Mouse (Mus musculus): Measurements from ENCODE around the gene Arhgap5. TPM values are rescaled to one million over a fixed set of nuclear protein-coding genes. Genes with fewer than 3 reads are reported as not detected.

Arhgap5 gene
- total and polyA plus RNA-seq, 2 experiments from 2014 or later: 35.7 to 54.7 TPM

DNA sequence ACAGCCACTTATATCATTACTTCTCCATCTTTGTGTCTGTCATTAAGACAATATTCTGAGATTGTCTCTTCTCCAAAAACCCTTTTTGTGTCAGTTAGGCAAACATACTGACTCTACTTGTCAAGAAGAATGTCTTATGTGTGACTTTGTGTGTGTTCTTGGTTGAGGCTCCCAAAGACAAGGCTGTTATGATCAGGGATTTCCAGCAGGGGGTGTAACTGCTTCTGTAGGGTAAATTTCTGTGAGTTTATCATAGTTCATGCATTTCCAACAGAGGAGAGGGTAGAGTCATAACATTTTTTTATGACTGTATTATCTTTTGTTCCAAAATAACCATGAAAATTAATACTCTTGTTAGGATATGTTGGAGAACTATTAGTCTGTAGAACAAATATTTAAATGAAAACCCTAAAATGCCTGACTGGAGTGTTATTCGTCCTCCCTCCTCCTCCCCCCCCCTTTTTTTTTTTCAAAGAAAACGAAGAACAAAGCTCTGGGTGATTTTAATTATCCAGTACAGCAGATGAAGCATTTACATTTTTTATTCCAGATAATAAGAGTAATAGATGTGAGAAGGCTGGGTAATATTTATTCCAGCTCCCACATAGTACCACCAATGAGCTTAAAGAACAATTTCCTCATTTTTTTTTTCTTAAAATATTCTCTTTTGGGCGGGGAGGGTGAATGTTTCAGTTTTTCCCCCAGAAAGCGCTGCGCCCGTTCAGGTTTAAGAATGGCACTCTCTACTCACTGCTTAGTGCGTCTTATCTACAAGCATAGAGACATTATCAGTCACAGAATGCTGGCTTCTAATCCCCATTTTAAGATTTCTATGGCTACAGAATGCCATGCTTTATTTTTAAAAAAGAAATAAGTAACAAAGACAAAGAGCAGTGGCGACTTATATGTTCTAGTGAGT lies 2.6 kb upstream of the Arhgap5 start:
- H3K4me3 ChIP-seq (ENCODE audit: low read length): no peak overlapping the region
- no peaks in the 10 kb centered on the region for H3K27me3 ChIP-seq (ENCODE audit: insufficient read depth, low read length)
- no peak overlapping the region for H3K27ac ChIP-seq
- no peaks in the 10 kb centered on the region for H3K9me3 ChIP-seq (ENCODE audit: low read length)
- no peaks in the 10 kb centered on the region for H3K4me1 ChIP-seq (ENCODE audit: insufficient read depth, low read length)
- DNase-seq (ENCODE audit: low spot score): no peak
- no peak for ATAC-seq
- H3K9ac ChIP-seq (replicated peaks; ENCODE audit: low read length): no peak overlapping the region
- TF ChIP-seq CTCF (IDR thresholded peaks at IDR 0.05; ENCODE audit: low read depth): peak; percentile 50
- H3K36me3 ChIP-seq (ENCODE audit: insufficient read depth, low read length): no peaks in the 10 kb centered on the region
- WGBS: 82% methylated on average over 8 of the region's 8 CpGs
- no peak overlapping the region for H3K4me2 ChIP-seq (ENCODE audit: low read depth, low read length)

DNA sequence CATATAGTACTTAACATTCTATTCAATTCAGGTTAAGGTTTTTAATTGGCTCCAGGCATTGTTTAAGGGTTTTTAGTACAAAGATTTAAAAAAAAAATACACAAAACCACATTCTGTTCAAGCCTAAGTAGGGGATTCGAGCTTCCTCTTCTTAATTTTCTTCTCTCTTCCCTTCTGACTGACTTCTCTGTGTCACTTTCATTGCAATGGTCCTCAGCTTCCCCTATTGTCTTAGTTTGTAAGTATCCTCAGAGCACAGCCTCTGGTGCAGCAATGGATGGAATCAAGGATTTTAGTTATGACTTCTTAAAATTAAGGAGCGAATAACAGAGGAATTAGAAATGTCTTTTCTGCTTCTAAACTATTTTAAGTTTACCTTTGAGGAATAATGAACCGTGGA lies 1.6 kb upstream of the Arhgap5 start:
- Histone ChIP-seq H3K4me1 (ENCODE audit: insufficient read depth, low read length) (no peaks in the 10 kb centered on the region), H3K27me3 (ENCODE audit: insufficient read depth, low read length) (no peaks in the 10 kb centered on the region), H3K4me3 (ENCODE audit: low read length) (no peak overlapping the region), H3K9ac (replicated peaks; ENCODE audit: low read length) (no peak overlapping the region), H3K9me3 (ENCODE audit: low read length) (no peaks in the 10 kb centered on the region), H3K4me2 (ENCODE audit: low read depth, low read length) (no peak overlapping the region), H3K36me3 (ENCODE audit: insufficient read depth, low read length) (no peaks in the 10 kb centered on the region), H3K27ac (no peak overlapping the region)
- DNase-seq (ENCODE audit: low spot score) (no peak), ATAC-seq (no peak)
- TF ChIP-seq CTCF (IDR thresholded peaks at IDR 0.05; ENCODE audit: low read depth): no peak
- 69% methylated on average over 3 of the region's 3 CpGs for WGBS

DNA sequence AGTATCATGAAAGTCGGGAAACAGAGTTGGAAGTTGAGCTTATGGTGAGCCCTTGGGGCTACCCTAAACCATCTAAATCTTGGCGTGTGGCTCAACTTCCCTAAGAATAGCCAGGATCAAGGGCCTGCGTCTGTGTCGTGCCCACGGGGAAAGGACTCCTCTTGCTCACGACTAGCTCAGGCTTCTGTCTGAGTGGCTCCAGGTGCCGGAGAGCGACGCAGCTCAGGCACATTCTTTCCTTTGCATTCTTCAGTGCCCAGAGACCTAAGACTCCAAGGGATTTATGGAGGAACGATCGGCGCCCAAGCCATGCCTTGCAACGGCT lies 679 bp upstream of the Arhgap5 start:
- Histone ChIP-seq H3K27ac (peak overlapping the region; percentile 99), H3K9me3 (ENCODE audit: low read length) (no peaks in the 10 kb centered on the region), H3K4me2 (ENCODE audit: low read depth, low read length) (peak overlapping the region; percentile 77), H3K4me3 (ENCODE audit: low read length) (peak overlapping the region; percentile 99), H3K9ac (replicated peaks; ENCODE audit: low read length) (peak overlapping the region; percentile 61), H3K36me3 (ENCODE audit: insufficient read depth, low read length) (no peaks in the 10 kb centered on the region), H3K4me1 (ENCODE audit: insufficient read depth, low read length) (no peaks in the 10 kb centered on the region), H3K27me3 (ENCODE audit: insufficient read depth, low read length) (no peaks in the 10 kb centered on the region)
- 0% methylated on average over 13 of the region's 13 CpGs for WGBS
- ATAC-seq: peak; percentile 47
- TF ChIP-seq CTCF (IDR thresholded peaks at IDR 0.05; ENCODE audit: low read depth): no peak
- no peak for DNase-seq (ENCODE audit: low spot score)

DNA sequence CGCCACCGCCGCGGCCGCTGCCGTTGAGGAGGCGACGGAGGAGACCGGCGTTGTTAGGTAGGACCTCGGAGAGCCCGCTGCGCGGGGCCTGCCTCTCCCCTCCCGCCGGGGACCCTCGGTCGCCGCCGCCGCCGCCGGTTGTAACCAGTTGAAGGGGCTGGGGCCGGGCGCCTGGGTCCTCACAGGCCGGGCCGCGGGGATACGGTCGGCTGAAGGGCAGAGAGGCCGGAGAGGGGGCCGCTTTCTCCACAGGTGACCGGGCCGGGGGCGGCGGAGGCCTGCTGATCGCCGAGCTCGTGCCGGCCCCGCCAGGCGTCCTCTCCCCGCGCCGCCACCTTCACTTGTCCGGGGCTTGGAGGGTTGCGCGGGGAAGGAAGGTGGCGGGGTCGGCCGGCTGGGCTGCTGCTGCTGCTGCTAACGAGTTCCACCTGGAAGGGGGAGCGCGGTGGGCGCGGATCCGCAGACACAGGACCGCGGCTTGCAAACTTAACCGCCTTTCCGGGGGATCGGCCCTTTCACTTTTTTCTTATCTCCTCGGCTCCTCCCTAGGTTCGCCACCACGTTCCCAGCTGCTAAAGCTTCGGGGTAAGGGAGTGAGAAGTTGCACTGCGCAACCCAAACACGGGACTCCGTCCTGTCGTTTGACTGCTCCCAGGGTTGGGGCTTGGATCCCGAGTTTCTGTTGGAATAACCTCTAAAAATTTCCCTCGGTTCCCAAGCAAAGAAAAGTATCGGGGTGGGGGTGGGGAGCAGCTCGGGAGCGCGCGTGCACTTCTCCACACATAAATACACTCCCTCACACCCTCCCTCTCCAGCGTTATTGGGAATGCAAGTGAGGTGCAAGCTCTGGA lies 784 bp downstream of the Arhgap5 start:
- DNase-seq (ENCODE audit: low spot score) (peak; percentile 44), ATAC-seq (peak; percentile 13; the same call in 1 of the 2 replicates)
- Histone ChIP-seq H3K27ac (peak overlapping the region; percentile 99), H3K9me3 (ENCODE audit: low read length) (no peaks in the 10 kb centered on the region), H3K4me3 (ENCODE audit: low read length) (peak overlapping the region; percentile 99), H3K36me3 (ENCODE audit: insufficient read depth, low read length) (no peaks in the 10 kb centered on the region), H3K9ac (replicated peaks; ENCODE audit: low read length) (peak overlapping the region; percentile 99), H3K4me2 (ENCODE audit: low read depth, low read length) (peak overlapping the region; percentile 77), H3K4me1 (ENCODE audit: insufficient read depth, low read length) (no peaks in the 10 kb centered on the region), H3K27me3 (ENCODE audit: insufficient read depth, low read length) (no peaks in the 10 kb centered on the region)
- WGBS: under 1% methylated on average over 44 of the region's 78 CpGs
- TF ChIP-seq CTCF (IDR thresholded peaks at IDR 0.05; ENCODE audit: low read depth): no peak

DNA sequence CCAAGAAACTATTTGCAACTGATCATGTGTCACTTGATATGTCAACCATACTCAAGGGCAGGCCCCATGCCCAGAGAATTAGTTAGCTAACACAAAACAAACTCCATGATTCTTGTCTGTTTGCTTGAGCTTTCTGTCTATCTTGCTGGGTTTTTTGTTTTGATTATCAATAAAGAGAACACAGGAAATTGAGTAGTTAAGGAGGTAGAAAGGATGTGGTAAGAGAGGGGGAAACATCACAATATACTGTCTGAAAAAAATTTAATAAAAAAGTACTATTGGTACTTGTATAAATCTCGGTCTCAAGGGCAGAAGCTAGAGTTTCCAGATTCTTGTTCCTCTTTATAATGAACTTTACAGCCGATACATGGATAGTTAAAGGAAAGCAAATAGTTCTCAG lies 20.9 kb downstream of the Arhgap5 start:
- no peak for TF ChIP-seq CTCF (IDR thresholded peaks at IDR 0.05; ENCODE audit: low read depth)
- Histone ChIP-seq H3K9me3 (ENCODE audit: low read length) (no peaks in the 10 kb centered on the region), H3K4me2 (ENCODE audit: low read depth, low read length) (no peak overlapping the region), H3K27me3 (ENCODE audit: insufficient read depth, low read length) (no peaks in the 10 kb centered on the region), H3K9ac (replicated peaks; ENCODE audit: low read length) (no peak overlapping the region), H3K36me3 (ENCODE audit: insufficient read depth, low read length) (no peaks in the 10 kb centered on the region), H3K4me3 (ENCODE audit: low read length) (no peak overlapping the region), H3K4me1 (ENCODE audit: insufficient read depth, low read length) (no peaks in the 10 kb centered on the region), H3K27ac (no peak overlapping the region)
- DNase-seq (ENCODE audit: low spot score): no peak
- no peak for ATAC-seq
- WGBS: 94% methylated on average over 2 of the region's 2 CpGs

DNA sequence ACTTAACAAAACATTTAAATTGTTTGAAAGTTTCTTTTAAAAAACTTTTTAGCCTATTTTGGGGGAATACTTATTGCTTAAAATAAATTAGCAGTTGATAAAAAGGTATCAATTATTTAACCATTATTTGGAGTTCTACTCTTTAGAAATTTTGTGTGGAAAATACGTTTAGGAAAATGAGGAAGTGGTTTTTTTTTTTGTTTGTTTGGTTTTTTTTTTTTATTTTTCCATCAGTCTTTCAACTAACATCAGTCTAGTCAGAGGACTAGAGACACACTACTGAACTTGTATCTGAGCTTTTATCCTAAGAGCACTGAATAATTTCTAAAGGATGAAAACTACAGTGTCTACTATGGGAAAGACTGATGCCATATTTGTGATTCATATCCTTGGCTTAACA lies 21.7 kb downstream of the Arhgap5 start:
- Histone ChIP-seq H3K27ac (no peak overlapping the region), H3K4me3 (ENCODE audit: low read length) (no peak overlapping the region), H3K9me3 (ENCODE audit: low read length) (no peaks in the 10 kb centered on the region), H3K4me1 (ENCODE audit: insufficient read depth, low read length) (no peaks in the 10 kb centered on the region), H3K4me2 (ENCODE audit: low read depth, low read length) (no peak overlapping the region), H3K27me3 (ENCODE audit: insufficient read depth, low read length) (no peaks in the 10 kb centered on the region), H3K36me3 (ENCODE audit: insufficient read depth, low read length) (no peaks in the 10 kb centered on the region), H3K9ac (replicated peaks; ENCODE audit: low read length) (no peak overlapping the region)
- TF ChIP-seq CTCF (IDR thresholded peaks at IDR 0.05; ENCODE audit: low read depth): no peak
- DNase-seq (ENCODE audit: low spot score): no peak
- WGBS: 89% methylated on average over 1 of the region's 1 CpGs
- no peak for ATAC-seq
